Mouse (Mus musculus) hindbrain, embryonic 10.5 days (tissue): Measurements from ENCODE around the gene Gabpb2. TPM values are rescaled to one million over a fixed set of nuclear protein-coding genes. Genes with fewer than 3 reads are reported as not detected.

Experiments used
- DNase-seq: peaks from one replicate; pipeline ENCODE4 v3.0.0-alpha.2; 2017; ENCODE audit warnings: low spot score
- H3K27ac ChIP-seq: fragments of 300-500 bp; sonication (generic); 2 replicates; pipeline ENCODE4 v1.5.1; 2016; ENCODE audit warnings: mild to moderate bottlenecking, moderate library complexity
- H3K27me3 ChIP-seq: fragments of 300-500 bp; sonication (generic); 2 replicates; pipeline ENCODE4 v1.6.1; 2016; ENCODE audit warnings: mild to moderate bottlenecking; ENCODE audit not compliant: poor library complexity, insufficient read depth, severe bottlenecking
- H3K36me3 ChIP-seq: fragments of 300-500 bp; sonication (generic); 2 replicates; pipeline ENCODE4 v1.6.1; 2016; ENCODE audit warnings: mild to moderate bottlenecking, moderate library complexity
- H3K4me1 ChIP-seq: fragments of 300-500 bp; sonication (generic); replicated peaks from 2 replicates; pipeline ENCODE4 v1.6.1; 2016; ENCODE audit warnings: mild to moderate bottlenecking
- H3K4me3 ChIP-seq: fragments of 300-500 bp; sonication (generic); 2 replicates; pipeline ENCODE4 v1.5.1; 2016; ENCODE audit warnings: mild to moderate bottlenecking, moderate library complexity
- H3K9me3 ChIP-seq: fragments of 300-500 bp; sonication (generic); 2 replicates; pipeline ENCODE4 v1.6.1; 2016; ENCODE audit warnings: mild to moderate bottlenecking, moderate library complexity
- WGBS: fragments of 180-500 bp; shearing (Covaris S2); methylation state at CpG from one replicate; pipeline ENCODE4 v1.1.7; 2016; 5-methylcytosine and 5-hydroxymethylcytosine counted together
- polyA plus RNA-seq: library from polyadenylated mRNA; unstranded; fragments of >200 nt; fragmentation: Nextera tagmentation; extraction: Ambion mirVana; gene quantifications from 2 replicates; pipeline ENCODE4 v1.2.1, GENCODE M21; 2016

The Gabpb2 gene
- 7.9 and 12.2 TPM in 2 replicates for polyA plus RNA-seq

DNA sequence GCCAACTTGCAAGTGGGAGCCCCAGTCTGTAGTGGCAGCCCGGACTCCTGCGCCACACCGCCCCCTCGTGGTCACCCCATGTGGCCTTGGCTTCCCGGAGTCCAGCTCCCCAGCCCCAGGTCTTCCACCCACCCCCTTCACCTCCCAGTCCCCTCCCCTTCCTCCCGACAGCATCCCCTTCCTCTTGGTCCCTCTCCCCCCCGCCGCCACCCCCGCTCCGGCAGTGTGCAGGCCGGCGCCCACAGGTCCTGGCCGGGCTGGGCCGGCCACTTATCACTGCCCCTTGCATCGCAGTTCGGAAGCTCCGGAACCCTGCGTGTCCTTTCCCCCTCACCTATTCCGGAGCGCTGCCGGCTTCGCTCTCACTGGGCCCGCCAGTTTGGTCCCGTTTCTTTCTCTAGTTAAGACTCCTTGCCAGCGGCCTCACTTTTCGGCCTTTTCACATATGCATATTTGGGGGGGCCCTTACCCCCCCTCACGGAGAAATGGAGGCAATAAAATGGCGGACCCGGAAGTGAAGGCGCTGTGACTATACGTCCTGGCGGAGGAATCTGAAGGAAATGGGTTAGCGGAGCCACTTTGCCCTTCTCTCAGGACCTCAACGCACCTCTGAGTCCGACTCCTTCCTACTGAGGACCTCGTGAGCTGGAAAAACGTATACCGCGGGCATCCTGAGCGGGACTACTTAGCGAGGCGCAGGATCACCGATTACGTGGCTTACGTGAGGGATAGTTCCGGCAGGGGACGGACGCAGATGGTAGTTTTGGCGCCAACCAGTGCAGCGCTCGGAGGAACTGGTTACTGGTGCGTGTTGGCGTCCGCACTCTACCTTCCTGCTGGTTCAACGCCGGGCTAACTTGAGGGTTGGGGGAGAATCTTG, at the start of gene Gabpb2:
Gene Gabpb2 (minus strand): TSS at position 662 of the 880 bp plus-strand sequence.
- peak within 1 kb of the TSS; percentile 100 for H3K27ac ChIP-seq
- H3K36me3 ChIP-seq = peaks cover 75% of the 10 kb centered on the region
- peaks cover 19% of the 10 kb centered on the region for H3K4me1 ChIP-seq
- H3K27me3 ChIP-seq = no peaks in the 10 kb centered on the region
- under 1% methylated on average over 54 of the region's 56 CpGs for WGBS
- peak; percentile 96 for DNase-seq
- peak within 1 kb of the TSS; percentile 88 for H3K4me3 ChIP-seq
- H3K9me3 ChIP-seq = no peaks in the 10 kb centered on the region

DNA sequence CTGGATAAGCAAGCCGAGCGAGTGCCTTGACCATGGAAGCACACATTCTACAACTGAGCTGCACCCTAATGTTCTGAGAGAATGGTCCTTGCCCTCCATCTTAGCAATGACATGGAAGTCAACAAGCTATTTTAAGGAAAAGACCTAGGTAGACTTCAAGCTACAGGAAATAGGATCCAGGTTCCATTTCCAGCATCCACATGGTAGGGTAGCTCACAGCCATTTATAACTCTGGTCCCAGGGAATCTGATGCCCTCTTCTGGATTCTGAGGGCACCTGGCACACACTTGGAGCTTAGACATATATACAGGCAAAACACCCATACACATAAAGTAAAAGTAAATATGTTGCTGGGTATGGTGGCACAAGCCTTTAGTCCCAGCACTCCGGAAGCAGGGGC, 48.3 kb upstream of the Gabpb2 start:
- no peak for DNase-seq
- WGBS = 96% methylated on average over 3 of the region's 3 CpGs
- H3K9me3 ChIP-seq = no peaks in the 10 kb centered on the region
- H3K27me3 ChIP-seq = no peaks in the 10 kb centered on the region
- H3K4me1 ChIP-seq = peaks cover 7% of the 10 kb centered on the region; the same call in 1 of the 2 replicates
- peaks cover 79% of the 10 kb centered on the region for H3K36me3 ChIP-seq
- H3K4me3 ChIP-seq = no peak overlapping the region
- no peak overlapping the region for H3K27ac ChIP-seq

DNA sequence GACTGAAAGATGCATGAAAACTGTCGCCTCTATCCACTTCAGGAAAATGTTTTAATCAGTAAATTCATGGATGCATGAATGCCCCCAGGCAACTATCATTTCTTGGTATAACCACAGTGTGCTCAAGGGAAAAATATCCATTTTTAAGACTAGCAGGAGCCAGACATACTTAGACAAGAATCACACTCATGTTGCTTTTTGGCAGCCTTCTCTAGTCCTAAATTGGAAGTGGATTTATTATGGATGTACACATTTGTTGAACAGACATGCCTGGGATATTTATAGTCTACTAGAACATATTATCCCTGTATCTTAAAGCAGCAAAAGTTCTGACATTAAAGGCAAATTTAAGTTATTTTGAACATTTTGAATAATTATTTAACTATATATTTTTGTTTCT, 47.0 kb upstream of the Gabpb2 start:
- Histone ChIP-seq H3K27me3 (no peaks in the 10 kb centered on the region), H3K4me3 (no peak overlapping the region), H3K4me1 (peaks cover 7% of the 10 kb centered on the region; the same call in 1 of the 2 replicates), H3K9me3 (no peaks in the 10 kb centered on the region), H3K27ac (no peak overlapping the region), H3K36me3 (peaks cover 91% of the 10 kb centered on the region)
- no peak for DNase-seq
- 78% methylated on average over 1 of the region's 1 CpGs for whole genome bisulfite sequencing

DNA sequence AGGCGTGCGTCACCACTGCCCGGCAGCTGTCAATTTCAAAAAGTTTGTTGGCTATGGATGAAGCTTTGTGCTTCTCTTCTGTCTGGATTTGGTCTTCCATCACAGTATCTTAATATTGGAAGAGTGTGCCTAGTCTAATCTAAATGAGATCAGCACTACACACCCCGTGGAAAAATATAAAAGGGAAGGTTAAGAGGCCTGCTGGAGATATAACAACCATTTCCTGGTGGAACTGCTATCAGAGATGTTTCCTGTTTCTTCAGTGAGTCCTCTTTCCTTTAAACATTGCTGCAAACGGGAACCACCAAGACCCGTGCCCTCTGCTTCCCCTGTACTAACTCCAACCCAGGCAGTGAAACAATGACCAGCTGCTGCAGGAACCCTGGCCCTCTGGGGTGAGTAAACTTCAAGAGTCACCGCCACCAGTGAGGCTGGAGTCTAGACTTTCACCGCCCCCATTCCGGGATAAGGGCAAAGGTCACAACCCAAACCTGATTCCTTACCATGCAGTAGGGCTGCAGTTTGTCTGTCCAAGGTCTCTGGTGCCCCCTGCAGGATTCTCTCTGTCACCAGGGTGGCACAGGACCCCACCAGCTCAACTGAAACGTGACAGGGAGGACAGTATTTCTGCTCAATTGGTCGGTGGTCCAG, 45.5 kb upstream of the Gabpb2 start:
- peak; percentile 75 for DNase-seq
- Histone ChIP-seq H3K9me3 (no peaks in the 10 kb centered on the region), H3K27ac (peak overlapping the region; percentile 6; the same call in 1 of the 2 replicates), H3K4me3 (no peak overlapping the region), H3K27me3 (no peaks in the 10 kb centered on the region), H3K36me3 (peaks cover 92% of the 10 kb centered on the region), H3K4me1 (peaks cover 7% of the 10 kb centered on the region; the same call in 1 of the 2 replicates)
- WGBS = 44% methylated on average over 11 of the region's 11 CpGs

DNA sequence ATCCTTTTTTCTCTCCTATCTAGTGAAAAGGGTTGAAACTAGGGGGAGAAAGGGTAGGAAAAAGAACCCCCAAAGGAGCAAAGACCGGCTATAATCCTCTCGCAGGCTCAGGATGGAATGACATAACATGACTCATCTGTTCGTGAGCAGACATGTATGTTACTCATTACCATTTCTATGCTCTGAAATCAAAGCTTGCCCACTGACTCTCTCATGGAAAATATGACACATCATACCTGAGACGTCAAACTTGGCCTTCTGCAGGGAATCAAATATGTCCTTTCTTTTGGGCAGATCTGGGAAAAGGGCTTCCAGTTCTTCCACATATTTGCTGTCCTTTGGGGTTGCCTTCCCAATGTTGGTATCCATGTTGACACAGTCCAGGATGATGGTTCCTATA, 44.3 kb upstream of the Gabpb2 start:
- Histone ChIP-seq H3K27me3 (no peaks in the 10 kb centered on the region), H3K27ac (no peak overlapping the region), H3K36me3 (peaks cover 92% of the 10 kb centered on the region), H3K4me3 (no peak overlapping the region), H3K9me3 (no peaks in the 10 kb centered on the region), H3K4me1 (peaks cover 7% of the 10 kb centered on the region; the same call in 1 of the 2 replicates)
- DNase-seq = no peak
- 92% methylated on average over 4 of the region's 4 CpGs for WGBS

DNA sequence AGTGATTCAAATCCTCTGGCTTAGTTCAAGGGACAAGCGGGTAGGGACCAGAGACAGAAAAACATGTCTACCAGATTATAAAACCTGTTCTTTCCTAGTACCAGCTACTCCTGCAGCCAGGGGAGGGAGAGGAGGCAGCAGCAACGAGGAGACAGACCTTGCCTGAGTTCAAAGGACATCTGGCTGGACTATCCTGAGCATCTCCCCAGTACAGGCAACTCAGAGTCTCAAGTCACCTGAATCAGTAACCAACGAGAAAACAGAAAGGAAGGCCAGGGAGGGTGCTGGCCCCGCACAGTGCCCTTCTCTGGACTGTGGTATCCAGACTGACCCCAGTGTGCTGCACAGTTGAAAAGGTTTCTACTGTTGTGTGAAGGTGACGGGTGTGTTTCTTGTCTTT, 39.2 kb upstream of the Gabpb2 start:
- Histone ChIP-seq H3K4me1 (no peaks in the 10 kb centered on the region), H3K4me3 (no peak overlapping the region), H3K27me3 (no peaks in the 10 kb centered on the region), H3K9me3 (no peaks in the 10 kb centered on the region), H3K36me3 (peaks cover 93% of the 10 kb centered on the region), H3K27ac (no peak overlapping the region)
- 91% methylated on average over 5 of the region's 5 CpGs for WGBS
- DNase-seq = no peak

DNA sequence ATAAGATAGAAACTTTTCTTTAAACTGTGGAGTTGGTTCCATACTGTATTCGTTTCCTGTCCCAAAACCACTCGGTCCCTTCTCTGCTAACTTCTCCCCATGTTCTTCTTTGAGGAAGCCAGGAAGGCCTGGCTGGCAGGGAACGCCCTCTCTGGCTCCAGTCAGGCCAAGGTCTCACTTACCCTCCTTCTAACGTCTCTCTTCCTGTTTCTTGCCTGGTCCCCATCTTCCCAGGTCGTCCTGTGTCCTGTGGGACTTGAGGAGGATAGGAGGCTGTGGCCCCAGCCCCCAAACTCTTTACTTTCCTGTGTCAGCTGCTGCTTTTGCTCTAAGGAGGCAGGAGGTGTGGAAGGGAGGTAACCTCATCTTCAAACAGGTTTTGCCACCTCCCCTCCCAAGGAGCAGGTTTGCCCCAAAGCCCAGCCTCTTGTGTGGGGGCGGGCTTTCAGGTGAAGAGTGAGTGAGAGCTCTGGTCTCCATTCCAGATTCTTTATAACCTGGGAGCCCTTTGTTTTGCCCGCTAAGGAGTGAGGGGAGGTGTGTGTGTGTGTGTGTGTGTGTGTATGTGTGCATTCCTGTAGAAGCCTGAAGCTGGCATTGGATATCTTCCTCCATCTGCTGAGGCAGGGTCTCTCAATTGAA, 33.2 kb upstream of the Gabpb2 start, which contains the start of gene Bnipl:
Gene Bnipl (minus strand): TSS at position 411 of the 642 bp plus-strand sequence.
- no peak for DNase-seq
- no peaks in the 10 kb centered on the region for H3K4me1 ChIP-seq
- H3K4me3 ChIP-seq = no peak within 1 kb of the TSS
- no peaks in the 10 kb centered on the region for H3K27me3 ChIP-seq
- H3K9me3 ChIP-seq = no peaks in the 10 kb centered on the region
- 57% methylated on average over 7 of the region's 7 CpGs for WGBS
- peak within 1 kb of the TSS; percentile 29; the same call in 1 of the 2 replicates for H3K27ac ChIP-seq
- H3K36me3 ChIP-seq = peaks cover 36% of the 10 kb centered on the region

DNA sequence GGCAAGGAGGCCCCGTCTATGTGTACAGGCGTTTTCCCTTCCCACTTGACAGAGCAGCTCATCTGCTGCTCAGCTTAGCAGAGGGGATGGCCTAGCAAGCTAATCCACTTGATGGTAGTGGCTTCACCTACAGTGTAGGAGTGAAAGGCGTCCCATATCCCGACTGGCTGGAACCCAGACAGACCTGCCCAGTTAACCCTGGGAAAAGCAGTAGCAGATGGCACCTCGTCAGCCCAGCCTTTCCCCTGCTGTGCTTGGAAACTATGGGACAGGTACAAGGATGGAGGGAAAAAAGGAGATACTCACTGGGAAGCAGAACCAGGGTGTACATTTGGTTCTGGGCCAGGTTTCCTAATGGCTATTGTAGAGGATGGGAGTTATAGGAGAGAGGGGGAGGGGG, 32.6 kb upstream of the Gabpb2 start:
- no peak overlapping the region for H3K4me3 ChIP-seq
- H3K36me3 ChIP-seq = peaks cover 34% of the 10 kb centered on the region
- no peaks in the 10 kb centered on the region for H3K4me1 ChIP-seq
- no peak for DNase-seq
- no peak overlapping the region for H3K27ac ChIP-seq
- no peaks in the 10 kb centered on the region for H3K27me3 ChIP-seq
- H3K9me3 ChIP-seq = no peaks in the 10 kb centered on the region
- 81% methylated on average over 5 of the region's 5 CpGs for WGBS

DNA sequence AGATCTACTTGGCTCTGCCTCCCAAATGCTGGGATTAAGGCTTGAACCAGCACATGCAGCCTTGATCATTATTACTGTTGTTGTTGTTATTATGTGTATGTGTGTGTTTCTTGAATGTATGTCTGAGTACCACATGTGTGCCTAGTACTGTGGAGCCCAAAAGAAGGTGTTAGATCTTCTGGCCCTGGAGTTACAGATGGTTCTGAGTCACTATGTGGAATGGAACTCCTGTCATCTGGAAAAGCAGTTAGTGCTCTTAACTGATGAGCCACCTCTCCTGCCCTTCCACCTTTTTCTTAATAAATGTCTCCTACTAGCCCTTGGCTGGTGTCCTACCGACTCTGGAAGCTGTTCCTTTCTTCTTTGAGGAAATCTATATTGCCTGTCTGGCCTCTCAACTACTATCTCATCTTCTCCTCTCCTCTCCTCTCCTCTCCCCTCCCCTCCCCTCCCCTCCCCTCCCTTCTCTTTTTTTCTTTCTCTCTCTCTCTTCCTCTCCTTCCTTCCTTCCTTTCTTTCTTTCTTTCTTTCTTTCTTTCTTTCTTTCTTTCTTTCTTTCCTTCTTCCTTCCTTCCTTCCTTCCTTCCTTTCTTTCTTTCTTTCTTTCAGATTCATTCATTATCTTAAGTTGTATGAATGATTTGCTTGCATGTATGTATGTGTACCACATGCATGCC, 30.1 kb upstream of the Gabpb2 start:
- WGBS = 82% methylated on average over 1 of the region's 1 CpGs
- Histone ChIP-seq H3K4me3 (no peak overlapping the region), H3K27me3 (no peaks in the 10 kb centered on the region), H3K4me1 (no peaks in the 10 kb centered on the region), H3K36me3 (peaks cover 13% of the 10 kb centered on the region), H3K27ac (no peak overlapping the region), H3K9me3 (no peaks in the 10 kb centered on the region)
- DNase-seq = no peak

DNA sequence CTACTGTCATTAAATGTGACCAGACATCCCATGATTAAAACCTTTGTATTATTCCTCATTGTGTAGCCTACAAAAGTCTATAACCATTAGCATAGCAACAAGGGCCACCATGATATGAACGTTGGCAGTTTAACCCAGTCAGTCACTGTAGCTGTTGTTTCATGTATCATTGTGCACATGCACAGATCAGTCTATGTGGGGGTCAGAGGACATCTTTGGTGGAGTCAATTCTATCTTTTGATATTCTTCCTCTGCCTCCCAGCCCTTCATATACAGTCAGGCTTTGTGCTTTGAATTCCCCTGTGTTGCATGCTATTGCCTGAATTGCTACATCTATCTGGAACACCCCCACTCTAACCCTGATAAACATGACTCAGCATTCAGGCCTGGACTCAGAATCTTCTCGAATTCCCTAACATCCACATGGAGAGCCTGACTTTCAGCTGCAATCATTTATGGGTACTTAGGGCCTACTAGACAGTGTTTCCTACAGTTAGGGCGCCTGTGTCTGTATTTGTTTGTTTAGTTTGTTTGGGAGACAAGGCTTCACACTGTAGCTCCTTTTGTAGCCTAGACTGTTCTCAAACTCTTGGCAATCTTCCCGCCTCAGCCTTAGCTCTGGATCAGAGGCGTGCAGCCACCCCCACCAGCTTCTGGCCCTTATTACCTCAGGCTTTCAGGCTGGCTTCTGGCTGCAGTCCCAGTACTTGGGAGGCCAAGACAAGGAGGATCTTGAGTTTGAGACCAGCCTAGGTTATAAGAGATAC, 28.9 kb upstream of the Gabpb2 start:
- H3K9me3 ChIP-seq = no peaks in the 10 kb centered on the region
- DNase-seq = no peak
- WGBS = 86% methylated on average over 5 of the region's 5 CpGs

DNA sequence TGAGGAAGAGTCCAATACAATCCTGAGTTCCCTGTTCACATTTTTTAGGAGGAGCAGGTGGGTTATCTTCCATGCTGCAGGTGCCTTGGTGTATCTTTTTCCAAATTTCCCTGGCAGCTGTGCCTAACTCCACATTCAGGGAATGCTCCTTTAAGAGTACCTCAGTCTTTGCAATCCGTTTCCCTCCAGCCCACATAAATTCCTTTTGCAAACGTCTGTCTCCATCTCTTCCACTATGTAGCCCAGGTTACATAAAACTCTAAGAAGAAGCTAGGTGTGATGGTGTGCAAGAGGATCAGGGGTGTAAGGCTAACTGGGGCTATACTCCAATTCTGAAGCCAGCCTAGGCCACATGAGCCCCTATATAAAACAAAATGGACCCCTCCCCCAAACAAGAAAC, 25.4 kb upstream of the Gabpb2 start:
- no peak overlapping the region for H3K4me3 ChIP-seq
- WGBS = 85% methylated on average over 2 of the region's 2 CpGs
- DNase-seq = no peak
- peaks cover 13% of the 10 kb centered on the region for H3K4me1 ChIP-seq
- peaks cover 16% of the 10 kb centered on the region for H3K36me3 ChIP-seq
- H3K27me3 ChIP-seq = no peaks in the 10 kb centered on the region
- H3K9me3 ChIP-seq = no peaks in the 10 kb centered on the region
- H3K27ac ChIP-seq = no peak overlapping the region

More for the DNA sequence above, 28.9 kb upstream of the Gabpb2 start:
- H3K4me3 ChIP-seq = no peak overlapping the region
- H3K27ac ChIP-seq = no peak overlapping the region
- H3K36me3 ChIP-seq = peaks cover 8% of the 10 kb centered on the region
- no peaks in the 10 kb centered on the region for H3K4me1 ChIP-seq
- H3K27me3 ChIP-seq = no peaks in the 10 kb centered on the region

DNA sequence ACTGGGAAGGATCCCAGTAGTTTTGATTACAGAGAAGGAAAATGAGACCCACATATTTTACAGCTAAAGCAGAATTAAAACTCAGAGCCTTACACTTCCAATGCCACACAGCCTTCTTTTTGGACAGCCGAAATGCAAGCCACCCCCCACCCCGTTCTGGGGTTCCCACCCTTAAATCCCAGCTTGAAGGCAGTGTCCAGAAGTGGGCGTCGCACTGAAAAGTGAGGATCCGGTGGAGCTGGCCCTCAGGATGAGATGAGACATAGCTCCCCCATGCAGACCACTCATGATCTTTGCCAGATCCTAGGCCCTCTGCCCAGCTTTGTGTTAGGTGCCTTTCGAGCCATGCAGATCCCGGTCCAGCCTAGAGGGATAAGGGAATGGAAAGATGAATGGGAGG, 23.8 kb upstream of the Gabpb2 start, which contains the start of gene Gm128:
Gene Gm128 (minus strand): TSS at position 101 of the 400 bp plus-strand sequence.
- peaks cover 13% of the 10 kb centered on the region for H3K4me1 ChIP-seq
- peak within 1 kb of the TSS; percentile 16 for H3K4me3 ChIP-seq
- peaks cover 31% of the 10 kb centered on the region for H3K36me3 ChIP-seq
- no peaks in the 10 kb centered on the region for H3K27me3 ChIP-seq
- peak within 1 kb of the TSS; percentile 57; the same call in 1 of the 2 replicates for H3K27ac ChIP-seq
- DNase-seq = no peak
- H3K9me3 ChIP-seq = no peaks in the 10 kb centered on the region
- WGBS = 76% methylated on average over 7 of the region's 7 CpGs
